Mouse (Mus musculus) ES-Bruce4 (cell line): ENCODE results near the gene Flad1.

Source experiments
- CTCF ChIP-seq: IDR thresholded peaks from one replicate; pipeline ENCODE4 v1.8.1; 2011; ENCODE audit warnings: low read depth, low read length
- EP300 ChIP-seq: IDR thresholded peaks from 2 replicates; pipeline ENCODE4 v1.6.1; 2011; ENCODE audit warnings: low read depth, low read length; ENCODE audit not compliant: insufficient read depth

DNA sequence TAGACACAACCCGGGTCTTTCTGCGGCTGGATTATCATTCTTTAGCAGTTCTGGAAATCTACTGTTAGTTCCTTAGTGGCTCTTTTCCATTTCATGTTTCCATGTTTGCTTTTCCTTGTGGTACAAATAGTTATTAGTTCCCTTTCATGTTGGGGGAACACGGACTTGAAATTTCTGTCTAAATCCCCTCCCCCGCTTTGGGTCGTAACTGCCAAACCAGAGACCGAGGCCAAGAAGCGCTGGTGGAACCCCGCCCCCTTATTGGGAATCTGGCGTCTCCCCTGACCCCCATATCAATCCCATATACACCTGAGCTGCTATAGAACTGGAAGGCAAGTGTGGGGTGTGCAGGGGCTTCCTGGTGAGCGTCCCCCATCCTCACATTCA lies 16.3 kb downstream of the Flad1 start:
- TF ChIP-seq EP300 (no peak), CTCF (no peak)
